Mouse (Mus musculus): ENCODE results near the gene Plscr3.

GRCm38 (mm10) chr11:69901406-69901846, 55.2 kb downstream of the Plscr3 start:
- no peak for TF ChIP-seq CTCF (conservative IDR thresholded peaks at IDR 0.05; ENCODE audit: insufficient read depth, insufficient read length, low read depth, low read length)
- TF ChIP-seq POLR2A (IDR thresholded peaks at IDR 0.05; ENCODE audit: low read depth, low read length), result no peak
